Comparison of ENCODE assay signal across 26 mouse cellular contexts in genomic region chr6:51866596-51866995, GRCm38 (mm10).
"Had no signal": no experiment of that assay in that cellular context is flagged by ENCODE, and none has a peak within 500 bp of the region (broad histone marks: within the 10 kb centered on the region; RNA-seq: fewer than 3 reads in every experiment).

No protein-coding gene starts in this region.

- ATAC-seq: hindbrain, postnatal 0 days; intestine, embryonic 16.5 days had no signal

- H3K4me3 ChIP-seq: heart, embryonic 10.5 days; heart, embryonic 12.5 days; hindbrain, embryonic 13.5 days; hindbrain, embryonic 15.5 days; kidney, embryonic 15.5 days; layer of hippocampus, adult 2 months; left cerebral cortex, adult 2 months; limb, embryonic 10.5 days; limb, embryonic 12.5 days; liver, embryonic 13.5 days; liver, embryonic 15.5 days had no signal

- H3K9me3 ChIP-seq: heart, embryonic 10.5 days; heart, embryonic 12.5 days; hindbrain, embryonic 13.5 days; hindbrain, embryonic 15.5 days; kidney, embryonic 15.5 days; limb, embryonic 10.5 days; limb, embryonic 12.5 days; liver, embryonic 13.5 days; liver, embryonic 15.5 days had no signal

- DNase-seq: gastrocnemius, postnatal 14 days; gastrocnemius, postnatal 36 days; heart, adult 18-20 months; heart, postnatal 10 days; heart, postnatal 36 days; kidney, adult 11 months; kidney, adult 2 months; kidney, adult 9 months; kidney, postnatal 25 days; kidney, postnatal 4 days; liver; liver, embryonic 13.5 days had no signal

- H3K9ac ChIP-seq: heart, embryonic 12.5 days; hindbrain, embryonic 13.5 days; hindbrain, embryonic 15.5 days; kidney, embryonic 15.5 days; limb, embryonic 12.5 days; liver, embryonic 13.5 days; liver, embryonic 15.5 days had no signal

- H3K4me1 ChIP-seq: liver, embryonic 13.5 days; liver, embryonic 15.5 days had no signal

- H3K27ac ChIP-seq: heart, embryonic 10.5 days; hindbrain, embryonic 13.5 days; hindbrain, embryonic 15.5 days; hindbrain, postnatal 0 days; kidney, embryonic 15.5 days; kidney, postnatal 0 days; layer of hippocampus, adult 2 months; left cerebral cortex, adult 2 months; limb, embryonic 10.5 days; limb, embryonic 12.5 days; liver, embryonic 13.5 days; liver, embryonic 15.5 days had no signal

- H3K27me3 ChIP-seq: heart, embryonic 12.5 days; hindbrain, embryonic 15.5 days; kidney, embryonic 15.5 days; liver, embryonic 13.5 days; liver, embryonic 15.5 days had no signal

- H3K36me3 ChIP-seq: heart, embryonic 10.5 days; heart, embryonic 12.5 days; hindbrain, embryonic 13.5 days; hindbrain, embryonic 15.5 days; kidney, embryonic 15.5 days; limb, embryonic 10.5 days; limb, embryonic 12.5 days; liver, embryonic 13.5 days; liver, embryonic 15.5 days had no signal

- H3K4me2 ChIP-seq: heart, embryonic 12.5 days; hindbrain, embryonic 13.5 days; hindbrain, embryonic 15.5 days; kidney, embryonic 15.5 days; limb, embryonic 12.5 days; liver, embryonic 11.5 days; liver, embryonic 13.5 days; liver, embryonic 15.5 days had no signal
